Mouse (Mus musculus): Measurements from ENCODE around the gene Hepacam.

Gene Hepacam

GRCm38 (mm10) chr9:37367301-37368080 lies at the start of gene Hepacam:
TSS of gene Hepacam (plus strand) at chr9:37367351.
- in situ Hi-C loops (cut with MboI; ENCODE audit: unreplicated experiment in 2 of 2): no loop called here

- in situ Hi-C loops (cut with MboI; ENCODE audit: unreplicated experiment in 2 of 2): loop anchor here (5.0 to 25.0 kb wide), 6 partner anchors 72 to 1767 kb away; partner anchors contain the start of genes Stt3a (in 2 of the 2), Ddx25 (in 1 of the 2), Hyls1 (in 1 of the 2) and Pate2 (in 1 of the 2)
Observed at GRCm38 (mm10) chr9:37329456-37329855, 37.7 kb upstream of the Hepacam start.

GRCm38 (mm10) chr9:37345406-37345805 lies 21.7 kb upstream of the Hepacam start:
- in situ Hi-C loops (cut with MboI; ENCODE audit: unreplicated experiment in 2 of 2): loop anchor here (25.0 kb wide), 2 partner anchors 583 to 1783 kb away; partner anchors contain the start of genes Stt3a (in 2 of the 2), Ddx25 (in 1 of the 2), Hyls1 (in 1 of the 2) and Pate2 (in 1 of the 2)

GRCm38 (mm10) chr9:37347184-37347987 lies 19.8 kb upstream of the Hepacam start:
- in situ Hi-C loops (cut with MboI; ENCODE audit: unreplicated experiment in 2 of 2): loop anchor here (25.0 kb wide), 2 partner anchors 585 to 1785 kb away; partner anchors contain the start of genes Stt3a (in 2 of the 2), Ddx25 (in 1 of the 2), Hyls1 (in 1 of the 2) and Pate2 (in 1 of the 2)

- in situ Hi-C loops (cut with MboI; ENCODE audit: unreplicated experiment in 2 of 2): loop anchor here (25.0 kb wide), 2 partner anchors 586 to 1786 kb away; partner anchors contain the start of genes Stt3a (in 2 of the 2), Ddx25 (in 1 of the 2), Hyls1 (in 1 of the 2) and Pate2 (in 1 of the 2)
Observed at GRCm38 (mm10) chr9:37347988-37348642, 19.0 kb upstream of the Hepacam start, which contains the start of gene Ccdc15. TSS of gene Ccdc15 (minus strand) at chr9:37348432.

- in situ Hi-C loops (cut with MboI; ENCODE audit: unreplicated experiment in 2 of 2): loop anchor here (25.0 kb wide), 2 partner anchors 587 to 1787 kb away; partner anchors contain the start of genes Stt3a (in 2 of the 2), Ddx25 (in 1 of the 2), Hyls1 (in 1 of the 2) and Pate2 (in 1 of the 2)
Observed at GRCm38 (mm10) chr9:37349050-37349449, 18.1 kb upstream of the Hepacam start.

GRCm38 (mm10) chr9:37351266-37351665 lies 15.9 kb upstream of the Hepacam start:
- in situ Hi-C loops (cut with MboI; ENCODE audit: unreplicated experiment in 2 of 2): no loop called here

GRCm38 (mm10) chr9:37354485-37354884 lies 12.7 kb upstream of the Hepacam start:
- in situ Hi-C loops (cut with MboI; ENCODE audit: unreplicated experiment in 2 of 2): no loop called here

- in situ Hi-C loops (cut with MboI; ENCODE audit: unreplicated experiment in 2 of 2): no loop called here
Observed at GRCm38 (mm10) chr9:37358713-37359330, 8.3 kb upstream of the Hepacam start.

GRCm38 (mm10) chr9:37359331-37360220 lies 7.6 kb upstream of the Hepacam start:
- in situ Hi-C loops (cut with MboI; ENCODE audit: unreplicated experiment in 2 of 2): no loop called here

- in situ Hi-C loops (cut with MboI; ENCODE audit: unreplicated experiment in 2 of 2): no loop called here
Observed at GRCm38 (mm10) chr9:37362084-37362483, 5.1 kb upstream of the Hepacam start.

GRCm38 (mm10) chr9:37362881-37363280 lies 4.3 kb upstream of the Hepacam start:
- in situ Hi-C loops (cut with MboI; ENCODE audit: unreplicated experiment in 2 of 2): no loop called here

GRCm38 (mm10) chr9:37363551-37363950 lies 3.6 kb upstream of the Hepacam start:
- in situ Hi-C loops (cut with MboI; ENCODE audit: unreplicated experiment in 2 of 2): no loop called here

GRCm38 (mm10) chr9:37364392-37364791 lies 2.8 kb upstream of the Hepacam start:
- in situ Hi-C loops (cut with MboI; ENCODE audit: unreplicated experiment in 2 of 2): no loop called here

- in situ Hi-C loops (cut with MboI; ENCODE audit: unreplicated experiment in 2 of 2): no loop called here
Observed at GRCm38 (mm10) chr9:37365706-37366105, 1.4 kb upstream of the Hepacam start.

GRCm38 (mm10) chr9:37368081-37368830 lies 1.1 kb downstream of the Hepacam start:
- in situ Hi-C loops (cut with MboI; ENCODE audit: unreplicated experiment in 2 of 2): no loop called here

- in situ Hi-C loops (cut with MboI; ENCODE audit: unreplicated experiment in 2 of 2): no loop called here
Observed at GRCm38 (mm10) chr9:37368860-37369259, 1.7 kb downstream of the Hepacam start.

- in situ Hi-C loops (cut with MboI; ENCODE audit: unreplicated experiment in 2 of 2): no loop called here
Observed at GRCm38 (mm10) chr9:37371232-37371801, 4.2 kb downstream of the Hepacam start.

All from v-Abl transformed pro-B cells (cell line).